Mouse (Mus musculus) hindbrain, embryonic 10.5 days (tissue): ENCODE data around the gene Runx2. TPM values are rescaled to one million over a fixed set of nuclear protein-coding genes. Genes with fewer than 3 reads are reported as not detected.

Source experiments
- DNase-seq: peaks from one replicate; pipeline ENCODE4 v3.0.0-alpha.2; 2017; ENCODE audit warnings: low spot score
- H3K27ac ChIP-seq: fragments of 300-500 bp; sonication (generic); 2 replicates; pipeline ENCODE4 v1.5.1; 2016; ENCODE audit warnings: mild to moderate bottlenecking, moderate library complexity
- H3K27me3 ChIP-seq: fragments of 300-500 bp; sonication (generic); 2 replicates; pipeline ENCODE4 v1.6.1; 2016; ENCODE audit warnings: mild to moderate bottlenecking; ENCODE audit not compliant: poor library complexity, insufficient read depth, severe bottlenecking
- H3K36me3 ChIP-seq: fragments of 300-500 bp; sonication (generic); 2 replicates; pipeline ENCODE4 v1.6.1; 2016; ENCODE audit warnings: mild to moderate bottlenecking, moderate library complexity
- H3K4me1 ChIP-seq: fragments of 300-500 bp; sonication (generic); replicated peaks from 2 replicates; pipeline ENCODE4 v1.6.1; 2016; ENCODE audit warnings: mild to moderate bottlenecking
- H3K4me3 ChIP-seq: fragments of 300-500 bp; sonication (generic); 2 replicates; pipeline ENCODE4 v1.5.1; 2016; ENCODE audit warnings: mild to moderate bottlenecking, moderate library complexity
- H3K9me3 ChIP-seq: fragments of 300-500 bp; sonication (generic); 2 replicates; pipeline ENCODE4 v1.6.1; 2016; ENCODE audit warnings: mild to moderate bottlenecking, moderate library complexity
- WGBS: fragments of 180-500 bp; shearing (Covaris S2); methylation state at CpG from one replicate; pipeline ENCODE4 v1.1.7; 2016; 5-methylcytosine and 5-hydroxymethylcytosine counted together
- polyA plus RNA-seq: library from polyadenylated mRNA; unstranded; fragments of >200 nt; fragmentation: Nextera tagmentation; extraction: Ambion mirVana; gene quantifications from 2 replicates; pipeline ENCODE4 v1.2.1, GENCODE M21; 2016

The Runx2 gene
- polyA plus RNA-seq, 1 experiment from 2014 or later = 0.52 TPM

DNA sequence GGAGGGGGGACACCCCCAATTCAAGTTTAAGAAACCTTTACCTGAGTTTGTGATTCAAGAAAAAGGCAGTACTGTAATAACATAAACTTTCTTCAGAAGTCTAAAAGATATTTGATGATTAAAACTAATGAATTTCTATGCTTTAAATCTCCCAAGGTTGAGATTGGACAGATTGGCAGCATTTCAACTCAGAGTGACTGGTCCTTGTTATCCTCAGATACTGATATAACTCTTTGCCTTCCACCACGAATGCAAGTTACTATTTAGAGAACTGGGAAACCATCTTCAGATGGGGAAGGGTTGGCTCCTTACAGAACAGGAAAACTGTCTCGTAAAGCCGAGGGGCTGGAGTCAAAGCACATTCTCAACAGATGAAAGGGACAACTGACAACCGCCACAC is 172.5 kb downstream of the Runx2 start:
- H3K9me3 ChIP-seq = no peaks in the 10 kb centered on the region
- no peaks in the 10 kb centered on the region for H3K36me3 ChIP-seq
- no peak overlapping the region for H3K4me3 ChIP-seq
- no peak for DNase-seq
- 80% methylated on average over 4 of the region's 4 CpGs for WGBS
- H3K4me1 ChIP-seq = peaks cover 10% of the 10 kb centered on the region
- no peak overlapping the region for H3K27ac ChIP-seq
- H3K27me3 ChIP-seq = no peaks in the 10 kb centered on the region

DNA sequence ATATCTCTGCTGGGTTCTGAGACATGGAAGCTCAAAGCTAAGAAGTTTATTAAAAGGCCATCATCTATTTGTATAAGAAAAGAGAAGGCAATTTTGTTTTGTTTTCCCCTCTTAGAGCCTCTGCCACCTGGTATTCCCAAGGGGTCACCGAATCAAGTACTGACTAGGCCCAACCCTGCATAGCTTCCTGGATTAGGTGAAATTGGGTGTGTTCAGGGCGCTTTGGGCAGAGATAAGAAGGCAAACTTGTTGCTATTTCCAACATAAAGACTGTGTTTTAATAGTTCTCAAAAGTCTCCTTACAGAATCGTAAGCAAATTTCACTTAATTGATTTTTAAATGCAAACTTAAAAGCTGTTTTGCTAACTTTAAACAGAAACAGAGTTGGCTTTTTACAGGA is 173.7 kb downstream of the Runx2 start:
- no peaks in the 10 kb centered on the region for H3K9me3 ChIP-seq
- peaks cover 8% of the 10 kb centered on the region for H3K4me1 ChIP-seq
- H3K36me3 ChIP-seq = no peaks in the 10 kb centered on the region
- no peak for DNase-seq
- no peaks in the 10 kb centered on the region for H3K27me3 ChIP-seq
- WGBS = 86% methylated on average over 3 of the region's 3 CpGs
- no peak overlapping the region for H3K4me3 ChIP-seq
- H3K27ac ChIP-seq = no peak overlapping the region

DNA sequence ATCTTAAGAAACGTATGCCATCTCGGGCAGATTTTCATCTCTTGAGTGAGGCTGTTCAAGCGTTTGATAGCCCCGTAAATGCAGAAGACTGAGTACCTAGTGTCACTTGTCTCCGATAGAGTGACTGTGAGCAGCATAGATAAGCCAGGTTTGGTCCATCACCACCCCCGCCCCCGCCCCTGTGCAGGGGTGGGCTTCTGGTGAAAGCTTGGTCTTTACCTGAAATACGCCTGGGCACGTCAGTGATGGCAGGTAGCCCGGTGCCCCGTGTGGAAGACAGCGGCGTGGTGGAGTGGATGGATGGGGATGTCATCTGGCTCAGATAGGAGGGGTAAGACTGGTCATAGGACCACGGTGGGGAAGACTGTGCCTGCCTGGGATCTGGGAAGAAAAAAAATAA is 175.2 kb downstream of the Runx2 start:
- Histone ChIP-seq H3K4me3 (no peak overlapping the region), H3K27me3 (no peaks in the 10 kb centered on the region), H3K9me3 (no peaks in the 10 kb centered on the region), H3K36me3 (no peaks in the 10 kb centered on the region), H3K4me1 (peaks cover 8% of the 10 kb centered on the region), H3K27ac (no peak overlapping the region)
- no peak for DNase-seq
- 94% methylated on average over 14 of the region's 14 CpGs for WGBS

DNA sequence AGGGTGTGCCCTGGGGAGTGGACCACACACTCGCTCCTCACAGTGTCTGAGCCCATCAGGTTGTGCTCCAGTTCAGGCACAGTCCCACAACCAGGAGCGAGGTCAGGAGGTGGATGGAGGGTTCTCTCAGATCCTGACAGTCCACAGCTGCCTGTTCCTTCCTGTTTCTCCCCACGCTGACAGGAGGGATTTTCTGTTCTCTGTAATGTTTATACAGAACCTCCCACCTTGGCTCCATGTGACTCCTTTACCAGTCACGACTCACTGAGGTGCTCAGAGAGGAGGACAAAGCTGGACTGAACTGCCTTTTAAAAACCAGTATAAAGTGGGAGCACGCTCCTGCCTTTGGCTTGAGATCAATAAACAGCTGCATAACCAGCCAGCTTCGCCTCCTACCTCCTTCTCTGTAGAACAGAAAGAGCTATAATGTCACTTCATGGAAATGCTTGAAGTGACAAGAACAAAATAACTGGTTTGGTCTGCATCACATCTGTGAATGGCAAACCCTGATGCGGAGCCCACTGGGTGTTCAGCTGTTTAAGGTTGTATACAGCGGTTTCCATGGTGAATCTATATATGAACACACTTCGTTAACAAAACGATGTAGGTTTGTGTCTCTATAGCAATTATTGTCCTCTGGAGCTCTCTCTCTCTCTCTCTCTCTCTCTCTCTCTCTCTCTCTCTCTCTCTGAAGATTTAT is 177.3 kb downstream of the Runx2 start:
- Histone ChIP-seq H3K27ac (no peak overlapping the region), H3K4me3 (no peak overlapping the region), H3K9me3 (no peaks in the 10 kb centered on the region), H3K36me3 (no peaks in the 10 kb centered on the region), H3K27me3 (no peaks in the 10 kb centered on the region), H3K4me1 (peaks cover 8% of the 10 kb centered on the region)
- DNase-seq = no peak
- WGBS = 81% methylated on average over 10 of the region's 10 CpGs

DNA sequence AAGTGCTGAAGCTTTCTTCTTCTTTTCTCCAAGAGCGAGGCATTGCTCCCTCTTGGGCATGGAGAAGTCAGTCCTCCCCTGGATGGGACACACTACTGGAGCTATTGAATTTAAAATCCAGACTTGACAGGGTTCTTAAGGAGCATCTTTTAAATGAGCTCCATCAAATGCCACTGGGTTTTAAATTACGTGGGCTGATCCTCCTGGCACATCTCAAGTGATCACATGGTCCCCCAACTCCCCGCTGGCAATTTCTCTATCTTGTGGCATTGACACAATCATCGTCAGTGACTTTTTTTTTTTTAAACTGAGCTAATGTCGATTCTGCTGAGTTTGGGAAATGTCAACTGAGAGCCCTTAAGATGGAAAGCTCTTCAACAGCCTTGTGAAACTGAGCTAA is 180.1 kb downstream of the Runx2 start:
- H3K36me3 ChIP-seq = no peaks in the 10 kb centered on the region
- no peaks in the 10 kb centered on the region for H3K9me3 ChIP-seq
- no peak overlapping the region for H3K27ac ChIP-seq
- no peaks in the 10 kb centered on the region for H3K27me3 ChIP-seq
- no peak for DNase-seq
- 82% methylated on average over 5 of the region's 5 CpGs for WGBS
- no peak overlapping the region for H3K4me3 ChIP-seq
- H3K4me1 ChIP-seq = peaks cover 8% of the 10 kb centered on the region

DNA sequence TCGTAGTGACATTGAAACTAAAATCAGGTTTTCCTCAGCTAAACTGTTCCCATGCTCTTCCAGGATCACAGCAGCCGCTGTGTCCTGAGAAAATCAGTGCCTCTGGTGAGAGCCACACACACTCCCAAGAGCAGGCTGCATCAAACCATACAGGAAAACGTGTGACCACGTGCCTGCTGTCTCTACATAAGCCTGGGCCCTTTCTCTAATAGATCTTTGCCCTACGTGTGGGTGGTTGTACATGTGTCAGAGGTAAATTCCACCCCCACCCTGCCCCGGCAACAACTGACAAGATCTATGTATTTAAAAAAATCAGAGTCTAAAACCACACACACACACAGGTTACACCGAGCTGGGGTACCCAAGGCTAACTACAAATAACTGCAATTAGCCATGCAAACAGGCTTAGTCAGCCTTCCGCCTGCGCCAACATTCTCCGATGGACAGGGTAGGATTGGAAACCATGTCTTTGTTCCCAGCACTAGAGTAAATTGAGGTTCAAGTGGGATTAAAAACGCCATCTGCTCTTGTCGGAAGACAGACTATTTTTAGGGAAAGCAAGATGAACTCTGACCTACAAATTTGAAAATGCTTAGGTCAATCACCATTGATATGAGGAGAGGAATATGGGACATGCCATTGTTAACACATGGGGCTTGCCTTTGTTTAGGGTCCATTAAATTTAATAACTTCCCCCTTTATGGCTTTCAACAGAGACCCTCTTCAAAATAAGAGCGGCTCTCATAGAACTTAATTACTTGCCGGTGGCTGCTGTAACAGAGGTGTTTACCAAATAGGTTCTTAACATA is 180.8 kb downstream of the Runx2 start:
- Histone ChIP-seq H3K9me3 (no peaks in the 10 kb centered on the region), H3K4me1 (peaks cover 6% of the 10 kb centered on the region), H3K27ac (no peak overlapping the region), H3K27me3 (no peaks in the 10 kb centered on the region), H3K36me3 (no peaks in the 10 kb centered on the region), H3K4me3 (no peak overlapping the region)
- DNase-seq = no peak
- 81% methylated on average over 14 of the region's 14 CpGs for WGBS

DNA sequence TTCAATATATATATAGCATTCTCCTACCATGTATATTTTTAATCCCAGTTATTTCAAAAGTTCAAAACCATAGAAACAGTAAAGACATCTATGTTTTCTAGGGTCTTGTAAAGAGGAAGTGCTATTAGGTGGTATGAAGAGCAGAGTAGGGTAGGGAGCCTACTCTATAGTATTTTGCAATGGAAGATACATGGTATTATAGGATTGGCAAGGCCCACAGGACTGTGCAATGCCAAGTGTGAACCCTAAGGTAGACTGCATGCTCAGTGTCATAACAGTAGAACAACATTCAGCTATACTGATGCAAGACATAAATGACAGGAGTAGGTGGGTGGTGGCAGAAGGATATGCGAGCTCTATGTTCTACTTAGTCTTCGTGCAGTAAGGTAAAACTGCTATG is 181.7 kb downstream of the Runx2 start:
- Histone ChIP-seq H3K4me1 (no peaks in the 10 kb centered on the region), H3K4me3 (no peak overlapping the region), H3K9me3 (no peaks in the 10 kb centered on the region), H3K27me3 (no peaks in the 10 kb centered on the region), H3K27ac (no peak overlapping the region), H3K36me3 (no peaks in the 10 kb centered on the region)
- WGBS = 95% methylated on average over 2 of the region's 2 CpGs
- DNase-seq = no peak

DNA sequence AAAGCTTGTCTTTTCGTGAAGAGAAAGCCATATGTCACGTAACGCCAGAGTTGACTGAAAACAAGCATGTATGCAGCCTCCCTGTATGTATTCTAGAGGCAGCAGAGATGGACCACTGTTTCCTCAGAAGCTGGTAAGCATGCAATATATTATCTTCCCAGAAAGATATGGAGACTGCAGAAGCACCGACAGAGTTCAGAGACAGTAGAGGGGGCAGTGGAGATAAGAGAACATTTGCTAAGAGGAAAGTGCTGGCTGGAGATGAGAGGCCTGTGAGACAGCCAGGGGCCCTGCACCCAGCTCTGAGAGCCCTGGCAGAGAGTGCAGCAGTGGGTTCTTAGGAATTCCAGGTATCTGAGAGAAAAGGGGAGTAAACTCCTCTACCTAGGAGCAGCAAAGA is 182.3 kb downstream of the Runx2 start:
- Histone ChIP-seq H3K9me3 (no peaks in the 10 kb centered on the region), H3K27me3 (no peaks in the 10 kb centered on the region), H3K27ac (no peak overlapping the region), H3K36me3 (no peaks in the 10 kb centered on the region), H3K4me3 (no peak overlapping the region), H3K4me1 (no peaks in the 10 kb centered on the region)
- WGBS = 90% methylated on average over 4 of the region's 4 CpGs
- DNase-seq = no peak

DNA sequence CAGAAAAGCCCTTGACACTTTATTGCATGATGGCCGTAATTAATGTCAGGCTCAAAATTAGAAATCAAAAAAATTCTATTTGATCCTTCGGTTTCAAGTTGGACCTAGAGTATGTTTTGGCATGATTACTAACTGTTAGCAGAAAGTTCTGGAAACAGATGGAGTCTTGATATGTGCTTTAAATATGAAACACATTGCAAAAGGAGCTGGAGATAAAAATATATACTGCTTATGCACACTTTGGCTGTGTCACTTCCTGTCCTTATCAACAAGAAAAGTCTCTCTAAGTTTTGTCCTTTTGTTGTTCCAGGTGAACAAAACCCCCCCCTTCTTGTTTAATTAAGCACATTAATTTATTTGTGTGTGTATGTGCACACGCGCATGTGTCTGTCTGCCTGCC is 183.0 kb downstream of the Runx2 start:
- DNase-seq = no peak
- Histone ChIP-seq H3K36me3 (no peaks in the 10 kb centered on the region), H3K4me3 (no peak overlapping the region), H3K27me3 (no peaks in the 10 kb centered on the region), H3K27ac (no peak overlapping the region), H3K9me3 (no peaks in the 10 kb centered on the region), H3K4me1 (no peaks in the 10 kb centered on the region)
- WGBS = 92% methylated on average over 4 of the region's 4 CpGs

DNA sequence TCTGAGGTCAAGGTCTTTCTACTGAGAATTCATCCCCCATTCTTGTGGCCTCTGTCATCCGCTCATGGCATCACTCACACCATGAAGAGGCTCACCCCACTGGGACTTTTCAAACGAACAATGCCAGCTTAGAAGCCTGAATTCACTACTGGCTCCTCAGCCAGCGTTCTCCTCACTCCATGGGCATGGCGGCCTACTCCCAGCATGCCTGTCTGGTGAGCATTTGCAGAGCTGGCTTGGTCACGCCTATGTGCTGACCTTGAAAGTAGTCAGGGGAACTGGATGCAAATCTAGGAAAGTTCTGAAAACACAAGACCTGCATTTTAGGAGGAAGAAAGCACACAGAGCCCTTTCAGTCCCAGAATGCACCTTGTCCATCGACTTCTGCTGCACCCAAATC is 187.3 kb downstream of the Runx2 start:
- 87% methylated on average over 6 of the region's 6 CpGs for WGBS
- no peak overlapping the region for H3K4me3 ChIP-seq

DNA sequence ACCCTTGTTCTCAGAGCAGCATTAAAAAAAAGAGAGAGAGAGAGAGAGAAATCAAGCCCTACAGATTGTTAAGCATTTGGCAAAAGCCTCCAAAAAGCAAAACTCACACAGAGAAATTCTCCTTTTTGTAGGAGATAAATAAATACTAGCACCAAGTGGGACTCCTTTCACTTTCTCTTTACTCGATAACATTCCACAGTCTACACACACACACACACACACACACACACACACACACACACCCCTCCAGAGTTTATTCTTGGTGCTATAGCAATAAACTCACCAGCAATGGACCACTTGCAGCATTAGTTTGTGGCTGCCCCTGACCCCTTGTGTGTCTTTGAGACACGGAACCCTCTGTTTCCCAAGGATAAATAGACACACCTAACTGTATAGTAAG is 190.9 kb downstream of the Runx2 start:
- no peak overlapping the region for H3K4me3 ChIP-seq
- no peak overlapping the region for H3K27ac ChIP-seq
- H3K36me3 ChIP-seq = no peaks in the 10 kb centered on the region
- H3K27me3 ChIP-seq = no peaks in the 10 kb centered on the region
- H3K4me1 ChIP-seq = peaks cover 3% of the 10 kb centered on the region; the same call in 1 of the 2 replicates
- no peak for DNase-seq
- 68% methylated on average over 2 of the region's 2 CpGs for WGBS
- peaks cover 7% of the 10 kb centered on the region; the same call in 1 of the 2 replicates for H3K9me3 ChIP-seq

More for the DNA sequence above, 187.3 kb downstream of the Runx2 start:
- DNase-seq = no peak
- Histone ChIP-seq H3K27me3 (no peaks in the 10 kb centered on the region), H3K9me3 (peaks cover 3% of the 10 kb centered on the region; the same call in 1 of the 2 replicates), H3K27ac (no peak overlapping the region), H3K36me3 (no peaks in the 10 kb centered on the region), H3K4me1 (no peaks in the 10 kb centered on the region)

DNA sequence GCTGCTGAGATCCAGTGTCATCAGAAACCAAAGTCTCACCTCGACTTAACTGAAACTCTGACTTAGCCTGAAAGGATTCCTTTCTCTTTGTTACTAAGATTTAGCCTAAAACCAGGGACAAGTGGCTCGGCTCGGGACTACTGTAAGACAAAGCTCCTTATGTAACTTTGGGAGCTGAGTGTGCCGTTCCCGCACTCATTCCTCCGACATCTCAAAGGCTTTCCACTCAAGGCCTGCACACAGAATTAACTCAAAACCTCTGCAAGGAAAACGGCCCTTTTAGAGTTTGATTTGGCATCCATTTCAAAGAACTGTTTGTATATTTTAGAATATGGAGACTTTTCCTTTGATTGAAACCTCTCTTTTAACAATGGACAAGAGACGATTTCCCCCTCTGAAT is 191.3 kb downstream of the Runx2 start:
- Histone ChIP-seq H3K4me3 (no peak overlapping the region), H3K27ac (no peak overlapping the region), H3K9me3 (peaks cover 7% of the 10 kb centered on the region; the same call in 1 of the 2 replicates), H3K27me3 (no peaks in the 10 kb centered on the region), H3K4me1 (peaks cover 3% of the 10 kb centered on the region; the same call in 1 of the 2 replicates), H3K36me3 (no peaks in the 10 kb centered on the region)
- DNase-seq = no peak
- WGBS = 70% methylated on average over 8 of the region's 8 CpGs

DNA sequence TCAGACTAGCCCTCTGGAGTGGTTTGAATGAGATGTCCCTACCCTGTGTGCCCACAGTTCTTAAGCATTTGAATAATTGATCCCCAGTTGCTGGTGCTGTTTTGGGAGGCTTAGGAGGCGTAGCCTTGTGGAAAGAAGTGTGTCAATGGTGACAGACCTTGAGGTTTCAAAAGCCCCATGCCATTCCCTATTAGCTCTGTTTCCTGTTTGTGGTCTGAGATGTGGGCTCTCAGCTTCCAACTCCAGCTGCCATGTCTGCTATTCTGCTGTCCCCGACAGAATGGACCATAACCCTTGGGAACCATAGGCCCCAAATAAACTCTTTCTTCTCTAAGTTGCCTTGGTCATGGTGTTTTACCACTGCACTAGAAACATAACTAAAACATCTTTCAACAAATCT is 194.1 kb downstream of the Runx2 start:
- H3K27ac ChIP-seq = no peak overlapping the region
- 0 out of 2 replicates have a peak, but pooled peaks cover 3% of the 10 kb centered on the region for H3K27me3 ChIP-seq
- H3K36me3 ChIP-seq = no peaks in the 10 kb centered on the region
- WGBS = 88% methylated on average over 2 of the region's 2 CpGs
- peaks cover 3% of the 10 kb centered on the region; the same call in 1 of the 2 replicates for H3K4me1 ChIP-seq
- no peak overlapping the region for H3K4me3 ChIP-seq
- peaks cover 7% of the 10 kb centered on the region; the same call in 1 of the 2 replicates for H3K9me3 ChIP-seq
- no peak for DNase-seq
